In genomic region chr1:167831601-167832000, GRCm38 (mm10) we compare ENCODE assay signal across 18 mouse cellular contexts.
"Had no signal": no experiment of that assay in that cellular context is flagged by ENCODE, and none has a peak within 500 bp of the region (broad histone marks: within the 10 kb centered on the region; RNA-seq: fewer than 3 reads in every experiment).

No protein-coding gene starts in this region.

- H3K36me3 ChIP-seq: midbrain, embryonic 12.5 days; neural tube, embryonic 13.5 days; neural tube, embryonic 15.5 days had no signal

- H3K4me3 ChIP-seq: midbrain, embryonic 10.5 days; midbrain, embryonic 12.5 days; myocyte; neural tube, embryonic 13.5 days; neural tube, embryonic 15.5 days had no signal

- H3K27ac ChIP-seq: midbrain, embryonic 10.5 days; midbrain, embryonic 12.5 days; neural tube, embryonic 13.5 days; neural tube, embryonic 15.5 days had no signal

- H3K27me3 ChIP-seq: midbrain, embryonic 12.5 days; neural tube, embryonic 13.5 days; neural tube, embryonic 15.5 days had no signal

- H3K4me2 ChIP-seq: lung, embryonic 14.5 days; midbrain, embryonic 12.5 days; neural tube, embryonic 13.5 days; neural tube, embryonic 15.5 days had no signal

- H3K9ac ChIP-seq: lung, embryonic 14.5 days; midbrain, embryonic 12.5 days; neural tube, embryonic 13.5 days; neural tube, embryonic 15.5 days had no signal

- ATAC-seq: midbrain, embryonic 16.5 days had no signal

- DNase-seq: lung, embryonic 14.5 days; lung, postnatal 10 days; lung, postnatal 4 days; midbrain, embryonic 14.5 days; retina, postnatal 1 day; right cerebral cortex, adult 18-20 months; right cerebral cortex, postnatal 25 days; right cerebral cortex, postnatal 4 days; spleen, adult 18-20 months; thymus, adult 18-20 months; thymus, postnatal 14 days; thymus, postnatal 36 days had no signal

- H3K4me1 ChIP-seq: midbrain, embryonic 10.5 days; midbrain, embryonic 12.5 days; neural tube, embryonic 13.5 days; neural tube, embryonic 15.5 days had no signal

- H3K9me3 ChIP-seq: midbrain, embryonic 10.5 days; midbrain, embryonic 12.5 days; neural tube, embryonic 13.5 days; neural tube, embryonic 15.5 days had no signal
